Mouse (Mus musculus): ENCODE data around the gene 1110051M20Rik.

1110051M20Rik gene

DNA sequence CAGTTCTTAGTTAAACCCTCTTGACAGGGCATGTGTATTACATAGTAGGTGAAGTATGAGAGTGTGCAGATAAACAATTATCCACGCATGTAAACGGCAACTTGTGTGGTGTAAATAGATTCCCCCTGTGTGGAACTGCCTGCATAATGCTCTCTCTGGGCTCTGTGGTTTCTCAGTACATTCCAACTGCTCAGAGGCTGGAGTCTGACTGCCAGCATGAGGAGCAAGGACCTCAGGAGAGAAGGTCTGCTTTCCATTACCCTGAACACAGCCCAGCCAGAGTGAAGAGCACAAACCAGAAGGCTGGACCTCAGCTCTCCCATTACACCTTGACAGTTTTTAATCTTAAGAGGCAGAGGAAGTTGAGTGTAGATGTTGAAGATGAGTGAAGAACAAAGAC lies 33.0 kb downstream of the 1110051M20Rik start:
- no peak for DNase-seq

DNA sequence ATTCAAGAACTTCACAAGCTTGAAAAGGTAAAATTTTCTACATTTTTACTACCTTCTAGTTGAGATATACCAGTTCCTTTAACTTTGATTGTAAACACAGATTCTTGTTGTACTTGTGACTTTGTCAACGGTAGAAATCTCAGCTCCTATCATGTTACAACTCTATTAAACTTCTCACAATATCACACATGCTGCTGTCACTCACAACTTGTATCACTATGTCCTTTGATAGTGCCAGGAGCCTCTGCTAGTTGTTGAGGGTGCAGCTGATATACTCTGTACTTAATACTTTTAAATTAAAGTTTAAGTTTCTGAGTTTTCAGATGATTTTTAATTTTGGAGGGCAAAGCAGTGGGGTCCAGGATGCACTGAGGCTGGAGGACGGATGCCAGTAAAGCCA lies 36.5 kb downstream of the 1110051M20Rik start:
- no peak for DNase-seq

DNA sequence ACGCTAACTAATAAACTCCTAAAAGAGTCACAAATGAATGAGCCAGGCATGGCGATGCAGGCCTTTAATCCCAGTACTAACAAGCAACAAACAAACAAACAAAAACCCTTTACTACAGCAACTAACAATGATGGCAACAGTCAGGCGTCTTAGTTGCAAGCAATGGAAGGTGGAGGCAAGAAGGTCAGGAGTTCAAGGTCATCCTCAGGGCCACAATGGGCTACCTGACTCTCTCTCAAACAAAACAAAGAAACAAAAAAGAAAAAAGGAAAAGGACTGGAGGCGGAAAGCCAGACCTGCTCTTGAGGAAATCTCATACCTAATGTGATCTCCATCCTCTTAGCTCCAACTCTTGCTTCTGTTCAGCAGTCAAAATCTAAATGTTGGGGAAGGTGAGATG lies 39.4 kb downstream of the 1110051M20Rik start:
- DNase-seq, result no peak

DNA sequence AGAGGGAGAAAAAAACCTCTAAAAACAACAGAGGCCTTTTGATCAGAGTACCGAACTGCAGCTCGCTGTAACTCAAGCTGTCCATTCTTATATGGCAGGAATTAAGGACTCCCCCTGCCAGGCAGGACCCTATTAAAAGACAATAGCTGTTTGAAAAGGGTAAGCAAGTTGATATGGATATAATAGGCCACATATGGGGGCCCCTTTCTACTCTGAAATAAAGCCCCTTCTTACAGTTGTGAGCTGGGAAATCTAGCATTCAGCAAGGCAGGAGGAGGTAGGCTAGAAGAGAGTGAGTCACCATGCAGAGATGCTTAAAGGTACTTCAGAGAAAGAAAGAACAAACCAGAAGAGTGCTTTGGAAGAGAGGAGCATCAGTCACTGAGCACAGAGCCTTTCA lies 44.8 kb downstream of the 1110051M20Rik start:
- no peak for DNase-seq

DNA sequence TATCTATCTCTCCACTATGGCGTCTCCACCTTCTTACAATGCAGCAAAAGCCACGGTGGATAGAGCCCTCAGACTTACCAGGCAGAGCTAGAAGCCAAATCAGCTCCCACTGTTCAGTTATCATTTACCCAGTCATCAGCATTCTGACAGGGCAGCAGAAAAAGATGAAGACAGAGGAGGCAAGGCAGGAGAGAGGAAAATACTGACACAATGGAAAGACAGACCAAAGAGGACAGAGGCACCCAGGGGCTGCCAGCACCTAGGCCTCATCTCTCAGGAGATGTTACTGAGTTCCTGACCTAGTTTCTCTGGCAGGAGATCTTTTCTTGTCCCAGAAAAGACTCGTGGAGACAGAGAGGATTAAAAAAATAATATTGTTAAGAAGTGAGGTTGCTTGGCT lies 45.3 kb downstream of the 1110051M20Rik start:
- DNase-seq, result no peak

DNA sequence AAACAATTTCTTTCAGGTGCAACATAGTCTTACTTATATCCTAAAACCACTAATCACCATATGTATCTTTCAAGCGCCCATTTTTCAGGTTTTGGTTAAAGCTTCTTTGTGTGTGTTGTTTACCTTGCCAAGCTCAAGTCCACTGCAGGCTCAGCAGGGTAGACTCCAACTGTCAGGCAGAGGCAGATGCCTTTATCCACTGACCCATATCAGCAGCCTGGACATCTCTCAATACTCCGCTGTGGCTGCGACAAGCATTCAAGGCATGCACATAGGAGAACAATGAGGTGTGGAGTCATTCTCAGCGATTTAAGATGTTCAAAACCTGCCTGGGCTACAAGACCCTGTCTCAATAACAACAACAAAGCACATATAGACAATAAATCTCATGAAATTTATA lies 50.4 kb downstream of the 1110051M20Rik start:
- no peak for DNase-seq

DNA sequence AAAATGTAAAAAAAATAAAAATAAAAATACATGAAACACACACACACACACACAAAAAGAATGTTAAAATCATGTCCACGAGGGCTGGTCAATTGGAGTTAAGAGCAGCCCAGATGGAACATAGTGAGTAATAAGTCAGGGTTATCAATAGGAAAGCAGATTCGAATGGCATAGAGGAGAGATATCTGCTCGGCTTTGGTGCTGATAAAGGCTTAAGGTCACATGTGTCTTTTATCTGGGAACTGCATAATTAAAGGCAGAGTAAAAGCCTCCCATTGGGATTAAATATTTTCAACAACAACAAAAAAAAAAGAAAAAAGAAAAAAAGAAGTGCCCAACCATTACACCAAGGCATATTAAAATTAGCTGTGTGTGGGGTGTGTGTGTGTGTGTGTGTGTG lies 55.8 kb downstream of the 1110051M20Rik start:
- DNase-seq, result no peak

DNA sequence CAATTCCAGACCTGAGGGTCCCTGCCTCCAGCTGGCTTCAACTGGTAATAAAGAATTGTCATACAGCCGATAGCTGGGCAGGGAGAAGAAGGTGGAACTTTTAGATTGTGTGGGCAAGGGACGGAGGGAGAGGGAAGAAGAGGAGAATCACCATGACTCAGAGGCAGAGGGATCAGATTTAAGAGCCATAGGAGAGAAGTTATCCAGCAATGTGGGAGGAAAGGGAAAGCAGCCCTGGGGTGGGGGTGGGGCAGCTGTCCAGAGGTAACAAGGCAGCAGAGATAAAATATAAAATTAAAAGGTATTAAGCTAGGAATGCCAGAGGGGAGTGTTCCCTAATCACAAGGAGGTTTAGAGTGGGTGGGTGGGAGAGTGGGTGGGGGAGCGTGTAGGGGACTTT lies 56.2 kb downstream of the 1110051M20Rik start:
- no peak for DNase-seq

DNA sequence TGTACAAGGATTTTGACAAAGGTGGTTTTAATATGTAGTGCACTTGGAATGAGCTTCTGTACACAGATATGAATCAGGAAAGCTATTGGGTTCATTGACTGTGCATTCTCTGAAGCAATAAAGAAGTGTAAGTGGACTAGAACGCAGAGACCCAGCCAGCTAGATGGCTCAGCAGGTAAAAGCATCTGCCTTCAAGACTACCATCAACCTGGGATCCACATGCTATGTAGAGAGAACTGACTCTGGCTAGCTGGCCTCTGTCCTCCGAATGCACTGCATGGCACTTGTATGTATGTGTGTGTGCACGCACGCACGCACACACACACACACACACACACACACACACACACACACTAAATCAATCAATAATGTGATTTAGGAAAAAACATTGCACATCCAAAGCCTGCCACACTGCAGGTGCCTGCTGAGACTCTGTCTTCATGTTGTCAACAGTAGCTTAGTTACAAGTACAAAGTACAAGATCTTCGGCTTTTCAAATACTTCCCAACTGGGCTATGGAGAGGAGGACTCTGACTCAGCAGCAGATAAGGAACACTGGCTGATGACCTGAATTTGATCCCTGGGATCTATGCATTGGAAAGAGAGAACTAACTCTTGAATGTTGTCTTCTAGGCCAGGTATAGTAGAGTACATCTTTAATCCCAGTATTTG lies 57.1 kb downstream of the 1110051M20Rik start:
- no peak for DNase-seq

DNA sequence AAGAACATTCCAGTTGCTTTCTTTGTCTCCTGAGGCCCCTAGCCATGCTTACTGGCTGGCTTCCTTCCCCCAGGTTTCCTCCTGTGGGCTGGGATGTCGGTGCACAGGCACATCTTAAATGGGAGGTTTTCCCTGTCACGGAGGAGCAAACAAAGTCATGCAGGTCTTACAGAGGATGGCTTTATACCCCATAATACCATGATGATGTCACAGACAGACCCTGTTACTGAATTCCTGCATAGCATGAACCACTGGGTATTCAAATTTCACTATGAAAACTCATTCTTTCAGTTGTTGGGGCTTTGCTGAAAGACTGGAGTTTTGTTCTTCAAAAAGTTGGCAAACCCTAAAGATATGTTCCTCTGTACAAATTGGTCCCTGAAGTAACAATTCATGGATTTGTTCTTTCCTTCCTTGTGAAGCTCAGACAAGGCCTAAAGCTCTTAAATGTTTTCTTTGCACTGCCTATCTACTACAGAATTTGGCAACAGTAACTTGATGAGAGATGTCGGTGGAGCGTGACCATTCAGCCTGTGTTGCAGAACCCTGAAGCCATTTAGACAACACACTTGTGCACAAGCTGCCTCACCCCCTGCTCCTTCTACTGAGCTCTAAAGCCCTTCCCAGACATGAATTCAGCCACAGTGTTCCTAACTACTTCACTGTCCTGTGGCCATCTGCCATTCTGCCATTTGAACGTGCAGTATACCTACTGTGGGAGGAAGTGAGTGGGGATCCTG lies 57.8 kb downstream of the 1110051M20Rik start:
- no peak for DNase-seq

DNA sequence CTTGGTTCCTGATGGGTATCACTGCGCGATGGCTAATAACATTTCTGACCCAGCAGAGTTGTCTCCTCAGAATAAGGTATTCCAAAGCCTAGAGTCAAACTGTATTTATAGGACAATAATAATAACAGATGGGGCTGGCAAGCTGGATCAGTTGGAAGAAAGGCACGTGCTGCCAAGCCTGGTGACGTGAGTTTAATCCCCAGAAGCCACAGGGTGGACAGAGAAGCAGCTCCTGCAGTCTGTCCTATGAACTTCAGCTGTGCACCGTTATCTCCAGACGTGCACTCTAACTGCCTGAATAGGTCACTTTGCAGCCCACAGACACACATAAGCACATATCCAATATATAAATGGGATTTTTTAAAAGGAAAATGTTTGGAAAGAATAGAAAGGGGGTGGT lies 61.2 kb downstream of the 1110051M20Rik start:
- DNase-seq, result no peak

DNA sequence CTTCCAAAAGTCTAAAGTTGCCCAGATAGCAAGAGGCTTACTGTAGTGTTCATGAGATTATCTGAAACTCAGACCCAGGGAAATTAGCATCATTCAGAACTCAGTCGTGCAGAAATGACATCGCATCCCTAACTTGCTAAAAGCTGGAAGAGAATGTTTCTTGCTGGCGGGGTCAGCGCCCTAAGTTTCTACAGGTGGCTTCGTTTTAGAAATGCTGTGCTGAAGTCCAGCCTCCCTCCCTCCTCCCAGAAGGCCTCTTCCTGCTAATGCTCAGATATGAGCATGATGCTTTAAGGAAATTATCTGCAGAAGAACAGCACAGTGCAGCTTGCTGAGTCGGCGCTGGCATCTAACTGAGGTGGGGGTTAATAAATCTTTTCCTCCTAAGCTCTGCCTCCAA lies 67.5 kb downstream of the 1110051M20Rik start:
- no peak for DNase-seq

DNA sequence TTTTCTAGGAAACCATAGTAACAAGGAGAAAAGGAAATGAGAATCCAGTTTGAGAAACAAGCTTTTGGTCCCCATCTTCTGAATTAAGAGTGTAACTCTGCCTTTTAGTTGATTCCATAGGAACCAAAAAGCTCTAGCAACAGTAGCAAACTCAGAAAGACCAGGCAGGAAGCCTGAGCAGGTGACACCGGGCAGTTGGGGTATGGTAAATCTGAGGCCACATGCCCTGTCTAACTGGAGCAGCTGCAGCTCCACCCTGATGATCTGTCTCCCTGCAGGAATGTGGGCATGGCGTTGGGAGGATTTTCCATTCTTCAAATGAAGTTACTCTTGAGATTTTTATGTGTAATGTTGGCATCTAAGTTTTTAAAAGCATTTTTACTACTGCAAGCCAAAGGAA lies 74.2 kb downstream of the 1110051M20Rik start:
- DNase-seq, result no peak

DNA sequence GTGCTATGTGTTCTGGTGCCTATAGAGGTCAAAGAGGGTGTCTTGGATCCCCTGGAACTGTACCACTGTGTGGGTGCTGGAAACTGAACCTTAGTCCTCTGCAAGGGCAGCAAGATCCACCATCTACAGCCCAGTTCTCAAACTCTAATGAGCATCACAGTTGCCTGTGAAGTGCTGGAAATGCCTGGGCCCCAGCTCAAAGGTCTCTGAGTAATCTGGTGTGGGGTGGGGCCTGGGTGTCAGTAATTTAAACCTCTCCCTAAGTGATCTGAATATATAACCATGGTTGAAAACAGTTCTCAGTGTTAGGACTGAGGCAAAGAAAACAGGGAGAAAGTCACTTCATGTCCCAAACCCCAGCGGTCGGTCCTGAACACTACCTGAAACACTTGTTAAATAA lies 81.2 kb downstream of the 1110051M20Rik start:
- no peak for DNase-seq

DNA sequence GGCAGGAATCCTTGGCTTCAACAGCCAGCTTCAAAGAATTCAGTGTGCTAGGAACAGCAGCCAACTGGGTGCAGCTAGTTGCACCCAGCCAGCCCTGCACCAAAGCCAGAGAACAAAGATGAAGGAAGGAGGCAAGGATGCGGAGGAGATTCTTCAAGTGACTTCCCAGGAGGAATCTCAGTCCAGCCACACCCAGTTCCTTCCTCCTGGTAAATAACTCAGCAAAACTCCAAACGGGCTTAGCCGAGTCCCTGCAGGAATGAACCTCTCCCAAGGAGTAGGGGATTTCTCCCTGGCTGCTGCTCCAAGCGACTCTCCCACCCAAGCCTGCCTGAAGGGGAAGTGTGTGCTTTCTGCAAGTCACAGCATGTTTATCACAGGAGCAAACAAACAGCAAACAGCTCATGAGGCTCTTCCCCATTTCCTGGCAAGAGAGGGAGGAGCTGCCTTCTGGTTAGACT lies 83.4 kb downstream of the 1110051M20Rik start:
- DNase-seq, result no peak

DNA sequence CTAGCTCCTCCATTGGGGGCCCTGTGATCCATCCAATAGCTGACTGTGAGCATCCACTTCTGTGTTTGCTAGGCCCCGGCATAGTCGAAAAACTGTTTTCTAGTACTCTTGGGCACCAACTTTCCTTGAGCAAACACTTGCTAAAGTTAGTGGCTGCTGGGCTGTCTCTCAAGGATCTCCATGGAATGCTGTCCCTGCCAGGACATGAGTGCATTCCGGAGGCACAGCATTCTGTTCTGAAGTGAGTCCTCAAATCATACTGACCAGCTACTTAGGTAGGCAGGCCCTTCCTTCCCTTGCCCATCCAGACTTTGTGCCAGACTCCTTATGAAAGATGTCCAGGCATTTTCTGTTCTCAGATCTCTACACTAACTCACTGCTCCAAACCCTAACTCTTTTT lies 88.7 kb downstream of the 1110051M20Rik start:
- no peak for DNase-seq

DNA sequence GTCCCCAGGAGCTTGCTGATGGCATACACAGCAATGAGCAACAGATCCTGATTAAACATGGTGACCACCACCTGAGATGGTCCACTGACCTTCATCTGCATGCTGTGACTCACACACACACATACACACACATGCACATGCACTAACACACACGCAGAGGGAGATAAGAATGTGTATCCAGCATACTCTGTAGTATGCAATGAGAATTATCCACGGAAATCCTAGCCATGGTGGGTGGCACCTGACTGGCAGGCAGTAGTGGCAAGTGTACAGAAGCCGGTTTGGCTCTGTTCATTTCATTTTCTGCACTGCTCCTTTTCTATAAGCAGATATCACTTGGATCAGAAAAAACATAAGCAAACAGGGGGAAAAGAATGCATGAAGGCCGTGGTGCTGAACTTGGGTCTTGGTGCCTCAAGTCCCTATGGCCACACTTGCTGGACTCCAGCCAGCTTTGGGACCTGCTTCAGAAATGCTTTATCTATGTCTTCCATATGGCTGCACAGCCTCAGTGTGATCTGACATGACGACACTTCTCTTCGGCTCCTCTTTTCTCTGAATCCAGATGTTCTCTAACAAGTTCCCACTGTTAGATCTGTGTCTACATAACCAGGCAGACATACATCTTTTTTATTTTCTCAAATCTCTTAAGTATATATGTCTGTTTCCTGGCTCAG lies 89.6 kb downstream of the 1110051M20Rik start:
- DNase-seq, result no peak

DNA sequence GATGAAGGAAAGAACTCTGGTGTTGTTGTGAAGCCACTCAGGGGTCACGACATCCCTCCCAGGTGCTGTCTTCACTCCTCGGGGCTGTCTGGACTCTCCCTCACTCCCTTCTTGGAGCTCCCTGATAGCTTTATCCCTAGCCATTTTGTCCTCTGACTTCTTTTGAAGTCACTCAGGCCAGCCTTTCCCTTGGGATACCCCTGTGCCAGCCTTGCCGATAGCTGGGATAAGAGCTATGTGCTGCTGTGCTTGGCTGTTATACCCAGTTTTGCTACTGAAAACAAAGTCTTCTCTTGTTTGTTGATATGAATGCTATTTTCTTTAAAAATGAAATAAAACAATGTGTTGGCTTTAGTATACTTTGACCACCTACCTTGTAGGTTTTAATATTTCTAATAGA lies 90.7 kb downstream of the 1110051M20Rik start:
- DNase-seq, result no peak

DNA sequence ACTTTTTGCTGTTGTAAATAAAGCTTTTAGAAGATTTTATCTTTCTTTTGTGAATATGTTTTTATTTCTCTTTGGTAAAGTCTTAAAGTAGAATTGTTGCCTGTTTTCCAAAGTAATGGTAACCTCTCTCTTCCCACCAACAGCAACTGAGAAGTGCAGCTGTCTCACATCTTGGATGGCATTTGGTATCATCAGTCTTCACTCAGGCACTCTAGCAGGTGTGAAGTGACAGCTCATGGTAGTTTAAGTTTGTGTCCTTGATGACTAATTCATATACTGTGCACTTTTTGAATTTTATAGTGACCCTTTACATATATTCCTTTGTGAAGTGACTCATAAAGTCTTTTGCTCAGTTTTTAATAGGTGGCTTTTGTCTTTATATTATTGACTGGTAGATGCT lies 92.7 kb downstream of the 1110051M20Rik start:
- no peak for DNase-seq

DNA sequence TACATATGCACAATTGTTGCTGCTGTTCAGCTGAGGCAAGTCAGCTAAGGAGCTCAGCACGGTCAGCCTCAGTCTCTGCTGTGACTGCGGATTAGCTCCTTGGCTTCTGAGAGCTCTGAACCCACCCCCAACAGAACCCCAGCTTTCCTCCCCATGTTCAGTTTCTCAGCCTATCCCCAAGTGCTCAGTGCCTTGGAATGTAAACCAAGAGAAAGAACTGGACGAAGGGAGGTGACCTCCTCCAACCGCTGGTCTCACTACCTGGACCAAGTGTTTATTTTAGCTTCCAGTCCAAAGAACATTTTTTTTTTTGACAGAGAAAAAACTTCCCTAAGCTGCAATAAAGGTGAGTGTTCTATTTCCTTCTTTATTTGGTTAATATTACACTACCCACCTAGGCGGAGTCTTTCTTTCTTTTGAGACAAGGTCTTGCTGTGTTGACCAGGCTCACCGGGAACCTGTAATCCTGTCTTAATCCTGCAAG lies 94.5 kb downstream of the 1110051M20Rik start:
- DNase-seq, result no peak

DNA sequence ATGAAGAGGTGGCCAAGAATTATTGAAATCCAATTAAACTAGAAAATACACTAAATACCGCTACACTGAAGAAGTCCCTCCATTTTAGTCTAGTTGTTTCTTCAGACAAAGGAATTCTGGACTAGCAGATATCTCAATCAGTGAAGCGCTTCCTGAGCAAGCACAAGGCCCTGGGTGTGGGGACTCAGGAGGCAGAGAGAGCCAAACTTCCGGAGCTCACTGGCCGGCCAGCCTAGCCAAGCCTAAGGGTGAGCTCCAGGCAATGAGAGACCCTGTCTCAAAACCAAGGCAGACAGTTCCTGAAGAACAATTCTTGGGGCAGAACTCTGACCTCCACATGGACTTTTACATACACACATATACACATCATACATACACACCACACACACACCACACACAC lies 95.6 kb downstream of the 1110051M20Rik start:
- no peak for DNase-seq

DNA sequence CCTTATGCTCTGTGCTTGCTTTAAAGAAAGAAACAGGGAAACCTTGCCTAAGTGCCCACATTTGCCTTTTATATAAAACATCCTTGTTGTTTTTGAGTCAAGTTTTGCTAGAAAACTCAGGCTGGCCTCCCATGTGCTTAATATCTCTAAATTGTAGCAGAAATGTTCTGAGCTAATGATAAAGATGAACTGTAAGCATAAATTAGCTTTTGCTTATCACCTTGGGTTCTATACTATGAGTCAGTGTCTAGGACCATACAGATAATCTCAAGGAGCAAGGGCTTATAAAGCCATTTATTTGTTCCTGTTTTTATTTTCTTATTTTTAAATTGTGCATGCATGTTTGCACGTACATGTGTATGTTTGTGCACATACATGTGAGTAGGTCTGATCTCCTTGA lies 98.9 kb downstream of the 1110051M20Rik start:
- DNase-seq, result no peak

DNA sequence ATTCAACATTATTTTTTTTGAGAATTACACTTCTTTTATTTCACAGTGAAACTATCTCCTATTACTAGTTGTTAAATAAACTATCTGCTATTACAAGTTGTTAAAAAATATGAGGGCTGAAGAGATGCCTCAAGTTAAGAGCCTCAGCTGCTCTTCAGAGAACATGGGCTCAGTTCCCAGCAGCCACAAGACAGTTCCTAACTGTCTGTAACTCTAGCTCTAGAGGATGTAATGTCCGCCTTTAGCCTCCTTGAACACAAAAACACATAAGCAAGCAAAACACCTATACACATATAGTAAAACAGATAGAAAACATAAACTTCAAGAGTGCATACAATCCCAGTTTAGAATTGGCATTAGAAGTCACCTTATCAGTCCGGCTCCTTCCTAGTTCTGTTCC lies 104.9 kb downstream of the 1110051M20Rik start:
- DNase-seq, result no peak

DNA sequence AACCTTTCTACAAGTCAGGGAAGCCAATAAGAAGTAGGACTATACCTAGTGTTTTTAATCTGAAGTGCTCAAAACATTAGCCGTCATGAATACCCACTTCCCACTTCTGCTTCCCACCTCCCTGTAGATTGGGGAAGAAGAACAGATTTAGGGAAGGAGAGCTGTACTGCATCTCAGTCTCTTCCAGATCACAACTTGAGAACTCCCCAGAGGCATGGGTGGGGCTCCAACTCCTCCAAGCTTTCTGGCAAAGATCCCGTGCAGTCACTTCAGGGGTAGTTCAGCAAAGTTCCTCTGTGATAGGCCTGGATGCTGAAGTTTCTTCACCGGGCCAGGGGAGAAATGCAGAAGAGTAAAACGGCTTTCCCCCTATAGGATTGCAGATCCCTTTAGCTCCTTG lies 109.4 kb downstream of the 1110051M20Rik start:
- DNase-seq, result no peak
